Mouse (Mus musculus): ENCODE results near the gene Foxq1.

DNA sequence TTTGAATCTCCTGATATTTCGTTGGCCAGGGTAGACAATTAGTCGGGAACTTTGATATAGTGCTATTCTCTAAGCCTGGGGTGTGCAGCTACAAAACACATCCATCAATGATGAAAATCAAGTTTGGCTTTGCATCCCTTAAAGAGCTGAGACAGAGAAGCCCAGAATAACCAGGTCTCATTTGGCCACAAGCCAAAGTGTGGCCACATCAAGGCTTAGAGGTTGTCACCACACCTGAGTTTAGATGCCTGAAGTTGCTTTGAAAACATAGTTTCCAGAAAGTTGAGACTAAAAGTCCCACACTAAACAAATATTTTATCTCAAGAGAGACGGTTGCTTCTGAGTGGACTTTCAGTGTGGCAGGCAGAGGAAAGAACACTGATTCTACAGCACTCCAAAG lies 8.7 kb upstream of the Foxq1 start:
- TF ChIP-seq CHD2 (IDR thresholded peaks at IDR 0.05; ENCODE audit: low read depth, low read length): no peak
- no peak for TF ChIP-seq ZNF384 (IDR thresholded peaks at IDR 0.05; ENCODE audit: low read depth, low read length)
- no peak for TF ChIP-seq HCFC1 (IDR thresholded peaks at IDR 0.05; ENCODE audit: borderline replicate concordance, insufficient read depth, low read length)

All from ES-E14 (cell line).